Mouse (Mus musculus) limb, embryonic 10.5 days (tissue): ENCODE results near the gene Insl6. TPM values are rescaled to one million over a fixed set of nuclear protein-coding genes. Genes with fewer than 3 reads are reported as not detected.

Experiments used
- DNase-seq: peaks from one replicate; pipeline ENCODE4 v3.0.0-alpha.2; 2017; ENCODE audit warnings: low spot score
- H3K27ac ChIP-seq: fragments of 300-500 bp; sonication (generic); 2 replicates; pipeline ENCODE4 v1.5.1; 2016; ENCODE audit warnings: mild to moderate bottlenecking
- H3K27me3 ChIP-seq: fragments of 300-500 bp; sonication (generic); 2 replicates; pipeline ENCODE4 v1.6.1; 2016; ENCODE audit warnings: low read depth, mild to moderate bottlenecking; ENCODE audit not compliant: poor library complexity, severe bottlenecking
- H3K36me3 ChIP-seq: fragments of 300-500 bp; sonication (generic); 2 replicates; pipeline ENCODE4 v1.6.1; 2016; ENCODE audit warnings: mild to moderate bottlenecking, moderate library complexity
- H3K4me1 ChIP-seq: fragments of 300-500 bp; sonication (generic); 2 replicates; pipeline ENCODE4 v1.6.1; 2016
- H3K4me3 ChIP-seq: fragments of 300-500 bp; sonication (generic); 2 replicates; pipeline ENCODE4 v1.5.1; 2016; ENCODE audit warnings: mild to moderate bottlenecking, moderate library complexity
- H3K9me3 ChIP-seq: fragments of 300-500 bp; sonication (generic); replicated peaks from 2 replicates; pipeline ENCODE4 v1.6.1; 2016; ENCODE audit warnings: mild to moderate bottlenecking
- WGBS: fragments of 180-500 bp; shearing (Covaris S2); methylation state at CpG from one replicate; pipeline ENCODE4 v1.1.7; 2016; 5-methylcytosine and 5-hydroxymethylcytosine counted together
- polyA plus RNA-seq: library from polyadenylated mRNA; unstranded; fragments of >200 nt; fragmentation: Nextera tagmentation; extraction: Ambion mirVana; gene quantifications from 2 replicates; pipeline ENCODE4 v1.2.1, GENCODE M21; 2016

The Insl6 gene
- polyA plus RNA-seq, 1 experiment from 2014 or later = 4.9 TPM

DNA sequence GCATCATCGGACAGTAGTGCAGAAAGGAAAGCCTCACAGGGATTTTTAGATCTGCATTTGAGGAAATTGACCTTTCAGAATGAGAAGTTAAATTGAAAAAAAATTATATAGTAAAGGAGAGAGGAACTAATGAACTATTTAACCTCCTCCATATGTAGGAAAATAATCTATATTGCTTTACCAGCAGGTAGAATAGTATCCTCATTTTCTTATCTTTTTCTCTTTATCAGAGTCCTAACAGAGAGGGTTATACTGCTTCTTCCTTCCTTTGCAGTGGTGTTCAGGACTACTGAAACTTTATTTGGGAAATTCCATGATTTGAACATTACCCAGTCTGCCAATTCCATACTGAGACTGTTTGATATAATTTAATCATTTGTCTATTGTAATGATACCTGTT is 27.8 kb downstream of the Insl6 start:
- no peak for DNase-seq
- 100% methylated on average over 1 of the region's 1 CpGs for WGBS
- H3K36me3 ChIP-seq = peaks cover 48% of the 10 kb centered on the region
- H3K9me3 ChIP-seq = no peaks in the 10 kb centered on the region
- H3K27me3 ChIP-seq = no peaks in the 10 kb centered on the region
- H3K4me3 ChIP-seq = no peak overlapping the region
- no peak overlapping the region for H3K27ac ChIP-seq
- H3K4me1 ChIP-seq = no peaks in the 10 kb centered on the region

DNA sequence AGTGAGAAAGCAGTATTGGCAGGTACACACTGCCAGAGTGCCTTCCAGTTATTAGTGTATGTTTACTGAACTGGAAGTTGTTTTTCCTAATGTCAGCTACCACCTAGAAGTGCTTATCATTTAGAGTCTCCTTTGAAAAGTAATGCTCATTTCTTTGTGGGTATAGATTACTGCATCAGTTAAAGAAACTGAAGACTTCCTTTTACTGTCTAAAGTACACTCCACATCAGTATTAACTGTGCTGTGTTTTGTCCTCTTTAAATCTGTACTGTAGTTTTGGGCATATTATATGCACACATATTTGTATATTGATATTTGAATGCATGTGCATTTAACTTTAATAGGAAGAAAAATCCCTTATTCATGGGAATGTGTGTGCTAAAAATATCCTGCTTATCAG is 29.0 kb downstream of the Insl6 start:
- Histone ChIP-seq H3K9me3 (no peaks in the 10 kb centered on the region), H3K4me1 (no peaks in the 10 kb centered on the region), H3K27ac (no peak overlapping the region), H3K4me3 (no peak overlapping the region), H3K27me3 (no peaks in the 10 kb centered on the region), H3K36me3 (peaks cover 51% of the 10 kb centered on the region)
- DNase-seq = no peak

GRCm38 (mm10) chr19:29294756-29295155 is 30.4 kb downstream of the Insl6 start:
- Histone ChIP-seq H3K4me1 (no peaks in the 10 kb centered on the region), H3K36me3 (peaks cover 45% of the 10 kb centered on the region), H3K9me3 (no peaks in the 10 kb centered on the region), H3K27me3 (no peaks in the 10 kb centered on the region), H3K27ac (no peak overlapping the region), H3K4me3 (no peak overlapping the region)
- 76% methylated on average over 2 of the region's 2 CpGs for WGBS
- no peak for DNase-seq

DNA sequence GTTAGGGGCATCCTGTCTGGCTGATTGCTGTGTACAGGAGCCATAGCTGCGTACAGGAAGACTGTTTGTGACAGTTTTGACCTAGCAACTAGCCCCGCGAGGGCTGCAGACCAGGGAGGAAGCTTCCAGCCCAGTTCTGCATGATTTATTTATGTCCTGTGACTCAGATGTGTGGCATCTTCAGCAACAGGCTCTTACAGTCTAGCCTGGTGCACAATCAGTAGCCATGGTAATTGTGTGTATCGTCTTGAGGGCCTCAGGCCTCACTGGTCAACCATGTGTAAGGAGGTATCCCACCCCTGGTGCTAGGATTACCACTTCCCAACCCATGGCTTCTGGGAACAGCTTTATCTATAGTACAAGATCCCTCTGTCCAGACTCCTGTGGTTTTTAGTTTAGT is 32.6 kb downstream of the Insl6 start:
- H3K27me3 ChIP-seq = no peaks in the 10 kb centered on the region
- H3K9me3 ChIP-seq = no peaks in the 10 kb centered on the region
- 84% methylated on average over 4 of the region's 4 CpGs for WGBS
- peaks cover 39% of the 10 kb centered on the region for H3K36me3 ChIP-seq
- DNase-seq = no peak
- H3K27ac ChIP-seq = no peak overlapping the region
- no peaks in the 10 kb centered on the region for H3K4me1 ChIP-seq
- H3K4me3 ChIP-seq = no peak overlapping the region

DNA sequence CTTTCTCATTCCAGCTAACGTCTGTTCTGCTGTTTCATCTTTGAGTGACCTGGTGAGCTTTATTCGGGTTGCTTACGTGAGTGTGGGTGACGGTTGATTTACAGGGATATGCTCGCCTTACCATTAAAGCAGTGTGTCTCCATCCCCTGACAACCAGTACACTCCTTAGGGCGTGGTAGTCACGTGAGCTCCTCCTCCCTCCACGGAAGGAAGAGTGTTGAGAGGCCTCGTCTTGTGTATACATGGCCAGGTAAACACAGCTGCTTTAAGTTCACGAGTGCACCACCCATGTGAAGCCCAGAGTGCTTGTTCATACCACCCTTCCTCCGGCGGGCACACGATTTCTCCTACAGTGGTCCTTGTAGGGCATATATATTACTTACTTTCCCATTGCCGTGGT is 33.6 kb downstream of the Insl6 start:
- no peak for DNase-seq

GRCm38 (mm10) chr19:29287863-29288262 is 37.3 kb downstream of the Insl6 start:
- Histone ChIP-seq H3K4me3 (no peak overlapping the region), H3K36me3 (peaks cover 38% of the 10 kb centered on the region), H3K27me3 (no peaks in the 10 kb centered on the region), H3K4me1 (0 out of 2 replicates have a peak, but pooled peaks cover 3% of the 10 kb centered on the region), H3K9me3 (no peaks in the 10 kb centered on the region), H3K27ac (no peak overlapping the region)
- 61% methylated on average over 8 of the region's 8 CpGs for WGBS
- no peak for DNase-seq

More for the DNA sequence above, 33.6 kb downstream of the Insl6 start:
- H3K9me3 ChIP-seq = no peaks in the 10 kb centered on the region
- peaks cover 39% of the 10 kb centered on the region for H3K36me3 ChIP-seq
- H3K4me3 ChIP-seq = no peak overlapping the region
- H3K27ac ChIP-seq = no peak overlapping the region
- WGBS = 87% methylated on average over 14 of the region's 14 CpGs
- no peaks in the 10 kb centered on the region for H3K27me3 ChIP-seq
- no peaks in the 10 kb centered on the region for H3K4me1 ChIP-seq

- 0 out of 2 replicates have a peak, but pooled peaks cover 3% of the 10 kb centered on the region for H3K4me1 ChIP-seq
- 39% methylated on average over 7 of the region's 7 CpGs for WGBS
- no peak overlapping the region for H3K27ac ChIP-seq
- no peak overlapping the region for H3K4me3 ChIP-seq
- no peaks in the 10 kb centered on the region for H3K9me3 ChIP-seq
- DNase-seq = no peak
- peaks cover 21% of the 10 kb centered on the region for H3K36me3 ChIP-seq
- H3K27me3 ChIP-seq = no peaks in the 10 kb centered on the region
Observed at GRCm38 (mm10) chr19:29285451-29285869, 39.7 kb downstream of the Insl6 start.

DNA sequence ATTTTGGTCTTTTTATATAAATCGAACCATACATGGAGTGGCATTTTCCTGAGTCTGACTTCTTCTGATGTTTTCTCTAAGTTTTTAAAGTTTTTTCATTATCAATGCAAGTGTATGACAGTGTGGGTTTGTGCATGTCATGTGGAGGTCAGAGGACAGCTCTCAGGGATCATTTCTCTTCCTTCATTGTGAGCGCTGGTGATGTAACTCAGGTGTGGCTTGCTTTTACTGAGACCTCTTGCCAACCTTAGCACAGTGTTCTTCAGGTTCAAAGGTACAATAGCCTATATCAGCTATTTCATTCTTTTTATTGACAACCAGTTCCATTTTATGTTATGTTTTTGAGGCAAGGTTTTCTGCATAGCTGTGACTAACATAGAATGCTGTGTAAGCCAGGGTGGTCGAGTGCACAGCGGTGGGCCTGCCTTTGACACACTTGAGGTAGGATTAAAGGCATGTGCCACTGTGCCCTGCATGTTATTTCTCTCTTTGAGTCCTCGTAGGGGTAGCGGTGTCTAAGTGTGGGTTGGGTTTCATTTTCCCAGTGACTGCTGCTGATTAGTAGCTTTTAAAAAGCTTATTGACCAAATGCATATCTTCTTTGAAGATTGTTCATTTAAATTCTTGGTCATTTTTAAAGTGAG is 46.1 kb downstream of the Insl6 start:
- Histone ChIP-seq H3K4me1 (no peaks in the 10 kb centered on the region), H3K4me3 (no peak overlapping the region), H3K27ac (no peak overlapping the region), H3K27me3 (no peaks in the 10 kb centered on the region), H3K9me3 (no peaks in the 10 kb centered on the region), H3K36me3 (peaks cover 12% of the 10 kb centered on the region)
- no peak for DNase-seq
- WGBS = 92% methylated on average over 6 of the region's 6 CpGs

GRCm38 (mm10) chr19:29276414-29276813 is 48.7 kb downstream of the Insl6 start:
- Histone ChIP-seq H3K27me3 (no peaks in the 10 kb centered on the region), H3K9me3 (no peaks in the 10 kb centered on the region), H3K27ac (no peak overlapping the region), H3K4me1 (no peaks in the 10 kb centered on the region), H3K36me3 (peaks cover 14% of the 10 kb centered on the region), H3K4me3 (no peak overlapping the region)
- WGBS = 96% methylated on average over 4 of the region's 4 CpGs
- no peak for DNase-seq

DNA sequence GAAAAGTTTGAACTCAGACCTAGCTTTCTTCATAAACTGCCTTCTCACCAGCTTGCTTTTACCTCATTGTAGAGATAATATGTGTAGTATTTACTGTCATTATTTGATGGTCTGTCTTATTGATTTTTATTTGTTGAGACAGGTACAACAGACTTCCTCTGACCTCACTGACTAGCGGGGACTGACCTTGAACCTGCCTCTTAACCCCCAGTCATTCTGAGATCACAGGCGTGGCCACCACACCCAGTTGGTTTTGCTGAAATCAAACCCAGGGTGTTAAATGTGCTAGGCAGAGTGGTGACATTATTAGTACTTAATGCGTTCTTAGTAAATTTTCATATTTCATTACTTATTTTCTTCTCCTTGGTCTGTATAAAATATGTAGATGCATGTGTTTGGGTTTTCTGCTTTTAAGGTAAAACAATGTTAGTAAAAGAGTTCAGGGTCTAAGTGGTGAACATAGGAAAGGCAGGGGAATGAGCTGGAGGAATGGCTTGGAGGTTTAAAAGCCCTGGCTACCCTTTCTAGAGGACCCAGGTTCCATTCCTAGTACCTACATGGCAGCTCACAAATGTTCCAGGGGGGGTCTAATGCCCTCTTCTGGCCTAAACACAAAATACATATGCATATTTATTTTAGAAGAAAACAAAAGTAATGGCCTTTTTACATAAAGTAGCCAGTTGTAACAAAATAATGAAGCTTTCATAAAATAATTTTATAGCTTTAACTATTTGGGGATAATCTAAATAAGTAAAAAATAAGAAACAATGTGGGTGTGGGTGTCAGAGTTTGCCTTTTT is 52.9 kb downstream of the Insl6 start:
- DNase-seq = no peak
- H3K36me3 ChIP-seq = peaks cover 12% of the 10 kb centered on the region
- WGBS = 88% methylated on average over 3 of the region's 3 CpGs

More for the DNA sequence above, 52.9 kb downstream of the Insl6 start:
- no peaks in the 10 kb centered on the region for H3K27me3 ChIP-seq
- no peak overlapping the region for H3K27ac ChIP-seq
- no peak overlapping the region for H3K4me3 ChIP-seq
- H3K9me3 ChIP-seq = no peaks in the 10 kb centered on the region
- no peaks in the 10 kb centered on the region for H3K4me1 ChIP-seq

Other genes with a start within 250 kb of the Insl6 start
- gene Rcl1, start 224.0 kb downstream of the Insl6 start, polyA plus RNA-seq = 84.4 and 105 TPM in 2 replicates
- 5.4 and 8.0 TPM in 2 replicates for gene Jak2, start 73.5 kb downstream of the Insl6 start, polyA plus RNA-seq
- 0.26 TPM in 1 of 2 replicates, not detected in the other for gene Rln1, start 9.3 kb upstream of the Insl6 start, polyA plus RNA-seq
- gene Plgrkt, start 42.0 kb upstream of the Insl6 start, polyA plus RNA-seq = 24.0 and 30.9 TPM in 2 replicates
- gene Cd274, start 42.1 kb upstream of the Insl6 start, polyA plus RNA-seq = 0.05 and 0.10 TPM in 2 replicates
- gene Pdcd1lg2, start 85.6 kb upstream of the Insl6 start, polyA plus RNA-seq = not detected in 2 replicates
- gene Ric1, start 196.9 kb upstream of the Insl6 start, polyA plus RNA-seq = 15.5 and 19.5 TPM in 2 replicates